Mouse (Mus musculus) bone marrow macrophage, adult 2 months (primary cell): Measurements from ENCODE around the gene Prpf8. TPM values are rescaled to one million over a fixed set of nuclear protein-coding genes. Genes with fewer than 3 reads are reported as not detected.

ENCODE experiments used
- H3K27ac ChIP-seq: 2 replicates; pipeline ENCODE4 v1.5.1; 2012; ENCODE audit warnings: low read depth, low read length; ENCODE audit not compliant: insufficient read depth
- H3K4me1 ChIP-seq: 2 replicates; pipeline ENCODE4 v1.6.1; 2012; ENCODE audit warnings: low read length; ENCODE audit not compliant: control insufficient read depth, insufficient read depth
- H3K4me3 ChIP-seq: 2 replicates; pipeline ENCODE4 v1.5.1; 2012; ENCODE audit warnings: mild to moderate bottlenecking, low read length, moderate library complexity; ENCODE audit not compliant: insufficient read depth
- CTCF ChIP-seq: IDR thresholded peaks from 2 replicates; pipeline ENCODE4 v1.5.1; 2012; ENCODE audit warnings: low read depth, mild to moderate bottlenecking, low read length, moderate library complexity
- POLR2A ChIP-seq: IDR thresholded peaks from 2 replicates; pipeline ENCODE4 v1.6.1; 2012; ENCODE audit warnings: mild to moderate bottlenecking, low read depth, low read length, borderline replicate concordance
- polyA plus RNA-seq: library from polyadenylated mRNA; stranded (reverse); fragments of >200 nt; gene quantifications from 2 replicates; pipeline ENCODE4 v1.2.4, GENCODE M21; 2012; ENCODE audit not compliant: missing spikeins, insufficient read depth, insufficient read length

Prpf8 gene
- polyA plus RNA-seq, 1 experiment: 65.7 TPM

DNA sequence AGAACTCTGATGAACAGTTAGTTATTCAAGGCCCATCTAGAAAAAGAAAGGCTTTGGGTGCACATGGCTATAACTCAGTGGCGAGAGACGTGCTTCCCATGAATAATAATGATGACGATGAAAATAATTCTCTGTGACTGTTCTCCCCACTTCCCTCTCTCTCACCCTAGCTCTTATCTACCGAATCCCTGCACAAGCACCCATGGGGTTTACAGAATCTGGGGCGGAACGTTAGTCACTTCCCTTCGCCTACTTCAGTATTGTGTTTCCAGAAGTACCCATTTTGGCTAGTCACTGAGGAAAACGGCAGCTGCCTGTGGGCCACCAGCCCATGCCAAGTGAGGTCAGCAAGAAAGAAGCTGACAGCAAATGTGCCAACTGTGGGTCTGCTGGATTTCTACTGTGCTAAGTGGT lies 28.0 kb upstream of the Prpf8 start:
- 0 out of 2 replicates have a peak overlapping the region, but pooled peaks have one; percentile 6 for H3K4me3 ChIP-seq
- no peak for TF ChIP-seq CTCF
- no peak for TF ChIP-seq POLR2A
- H3K4me1 ChIP-seq: peaks cover 57% of the 10 kb centered on the region
- H3K27ac ChIP-seq: peak overlapping the region; percentile 100

DNA sequence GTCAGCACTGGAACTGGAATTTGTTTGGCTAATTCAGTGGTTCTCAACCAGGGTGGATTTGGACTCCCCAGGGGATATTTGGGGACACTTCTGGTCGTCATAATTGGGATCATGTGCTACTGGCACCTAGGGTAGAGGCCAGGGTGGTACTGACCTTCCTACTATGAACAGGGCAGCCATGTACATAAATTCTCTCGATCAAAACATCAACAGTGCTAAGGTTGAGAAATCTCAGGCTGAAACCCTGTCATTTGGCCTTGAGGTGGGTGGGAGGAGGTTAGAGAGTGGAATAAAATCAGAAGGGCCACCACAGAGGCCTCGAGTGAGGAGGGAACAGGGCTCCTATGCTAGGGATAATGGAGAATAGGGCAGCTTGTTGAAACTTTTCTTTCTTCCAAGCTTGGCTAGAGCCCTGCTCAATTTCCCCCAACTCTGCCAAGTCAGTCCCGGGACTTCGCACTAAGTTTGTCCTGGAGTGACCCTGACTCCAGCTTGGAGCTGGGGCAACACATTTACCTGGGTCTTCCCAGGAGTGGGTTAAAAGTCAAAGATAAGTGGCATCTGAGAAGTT lies 27.4 kb upstream of the Prpf8 start:
- Histone ChIP-seq H3K4me1 (peaks cover 58% of the 10 kb centered on the region), H3K27ac (peak overlapping the region; percentile 100), H3K4me3 (no peak overlapping the region)
- no peak for TF ChIP-seq POLR2A
- no peak for TF ChIP-seq CTCF

DNA sequence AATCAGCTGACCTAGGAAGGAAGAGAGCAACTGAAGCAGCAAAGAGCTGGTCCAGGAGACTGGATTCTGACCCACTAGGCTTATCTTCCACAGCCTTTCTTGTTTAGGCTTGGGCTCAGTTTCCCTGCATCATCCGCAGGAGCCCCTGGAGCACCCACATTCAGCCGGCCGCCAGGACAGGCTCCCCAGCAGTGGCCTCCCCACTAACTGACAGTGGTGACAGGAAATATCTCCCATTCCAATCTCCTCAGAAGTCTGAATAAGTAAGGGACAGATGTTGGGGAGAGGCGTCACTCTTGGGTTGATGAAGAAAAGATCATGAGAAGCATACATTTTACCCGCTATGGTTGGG lies 26.9 kb upstream of the Prpf8 start:
- H3K4me1 ChIP-seq: peaks cover 60% of the 10 kb centered on the region
- peak overlapping the region; percentile 45 for H3K4me3 ChIP-seq
- TF ChIP-seq POLR2A (no peak), CTCF (no peak)

DNA sequence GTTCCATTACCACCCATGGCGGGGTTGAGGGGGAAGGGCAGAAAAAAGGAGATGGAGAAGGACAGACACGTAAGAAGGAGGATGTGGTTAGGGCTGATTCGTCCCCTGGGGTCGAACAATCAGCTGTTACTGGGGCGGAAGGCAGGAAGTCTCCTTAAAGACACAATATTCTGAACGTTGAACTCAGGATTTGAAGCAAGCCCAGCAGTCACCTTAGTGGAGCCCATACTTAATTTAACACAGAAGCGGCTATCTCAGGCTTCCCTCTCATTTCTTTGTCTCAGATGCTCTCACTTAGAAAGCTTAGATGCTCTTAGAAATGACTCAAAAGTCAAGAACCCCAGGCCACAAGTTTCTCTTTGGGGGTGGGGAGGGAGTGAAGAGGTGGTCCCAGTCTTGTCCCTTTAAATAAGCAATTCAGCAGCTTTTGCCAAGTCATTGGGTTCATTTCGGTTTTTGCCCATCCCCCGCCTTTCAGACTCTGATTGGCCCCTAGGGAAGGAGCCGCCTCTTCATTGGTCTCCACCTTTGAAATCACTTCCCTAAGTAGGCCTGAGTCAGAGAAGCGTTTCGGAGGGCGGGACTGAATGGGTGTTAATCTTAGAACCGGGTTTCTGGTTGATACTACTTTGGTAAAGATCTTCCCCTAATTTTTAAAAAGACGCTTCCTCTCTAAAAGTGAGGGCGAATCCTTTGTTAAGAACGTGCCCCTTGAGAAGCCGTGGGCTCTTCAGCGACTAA lies 26.3 kb upstream of the Prpf8 start:
- TF ChIP-seq POLR2A (no peak), CTCF (no peak)
- Histone ChIP-seq H3K4me1 (peaks cover 57% of the 10 kb centered on the region), H3K27ac (peak overlapping the region; percentile 100), H3K4me3 (peak overlapping the region; percentile 63)

More for the DNA sequence above, 26.9 kb upstream of the Prpf8 start:
- H3K27ac ChIP-seq: peak overlapping the region; percentile 100

DNA sequence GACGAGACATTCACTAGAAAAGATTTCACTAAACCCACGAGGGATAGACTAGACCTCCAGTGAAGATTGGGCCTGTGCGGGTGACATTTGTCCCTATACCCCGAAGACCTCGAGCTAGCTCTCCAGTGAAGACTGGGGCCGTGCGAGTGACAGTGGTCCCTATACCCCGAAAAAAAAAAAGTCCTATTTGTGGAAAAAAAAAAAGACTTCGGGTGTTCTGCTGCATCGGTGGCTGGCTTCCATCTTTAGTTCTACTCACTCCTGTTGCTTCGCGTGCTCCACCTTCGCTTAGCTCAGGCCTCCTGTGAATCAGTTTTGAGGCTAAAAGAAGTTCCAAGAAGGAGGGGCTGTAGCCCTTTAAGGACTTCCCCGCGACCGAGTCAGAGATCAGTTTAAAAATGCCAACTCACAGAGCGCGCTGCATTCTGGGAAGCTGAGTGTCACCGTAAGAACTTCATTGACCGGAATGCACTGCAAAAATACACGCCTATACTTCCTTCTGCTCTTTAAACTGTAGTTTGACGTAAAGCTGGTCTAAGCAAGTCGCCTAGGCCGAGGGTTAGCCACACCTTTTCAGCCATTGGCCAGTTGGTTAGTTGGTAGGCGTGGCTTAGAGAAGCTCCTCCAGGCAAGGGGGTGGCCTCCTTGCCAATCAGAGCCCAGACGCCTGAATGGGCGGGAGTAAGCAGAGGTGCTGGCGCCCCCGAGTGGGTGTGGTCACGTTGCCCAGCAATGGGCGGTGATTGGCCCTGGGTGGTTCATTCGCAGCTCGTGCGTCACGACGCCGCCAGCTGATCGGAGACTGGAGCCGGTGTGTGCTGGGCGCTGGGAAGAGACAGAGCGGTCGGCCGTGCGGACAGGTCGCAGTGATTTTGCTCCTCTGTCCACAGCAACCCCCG lies 25.5 kb upstream of the Prpf8 start, which contains the start of gene Tlcd2:
Gene Tlcd2, plus strand, starts transcription at position 872 of the 899 bp plus-strand sequence.
- peak within 1 kb of the TSS; percentile 100 for H3K27ac ChIP-seq
- H3K4me1 ChIP-seq: peaks cover 49% of the 10 kb centered on the region
- peak within 1 kb of the TSS; percentile 91 for H3K4me3 ChIP-seq
- TF ChIP-seq CTCF (peak; percentile 19; the same call in 1 of the 2 replicates), POLR2A (no peak; the same call in 1 of the 2 replicates)

DNA sequence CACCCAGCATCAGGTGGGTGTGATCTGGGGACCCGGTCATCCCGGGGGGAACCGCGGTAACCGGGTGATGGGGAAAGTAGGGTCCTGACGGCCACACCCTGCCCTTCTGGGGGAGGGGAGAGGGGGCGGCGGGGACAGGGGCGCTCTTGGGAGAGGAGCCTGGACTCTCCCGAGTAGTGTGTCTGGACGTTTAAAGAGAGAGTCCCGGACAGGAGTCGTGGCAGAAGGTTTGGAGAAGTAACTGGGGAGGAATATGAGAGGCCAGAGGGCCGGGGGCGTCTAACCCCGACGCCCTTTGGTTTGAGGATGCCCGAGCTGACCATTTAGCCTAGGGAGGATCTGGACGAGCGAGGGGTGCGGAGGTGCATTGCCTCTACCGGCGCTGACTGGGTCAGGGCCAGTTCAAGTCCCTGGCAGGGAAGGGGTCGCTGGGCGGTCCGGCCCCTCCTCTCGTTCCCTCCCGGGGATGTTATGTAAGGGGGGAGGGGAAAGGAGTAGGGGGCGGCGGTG lies 24.8 kb upstream of the Prpf8 start:
- peak overlapping the region; percentile 72 for H3K27ac ChIP-seq
- TF ChIP-seq CTCF (no peak), POLR2A (no peak)
- peak overlapping the region; percentile 91 for H3K4me3 ChIP-seq
- peaks cover 43% of the 10 kb centered on the region for H3K4me1 ChIP-seq

DNA sequence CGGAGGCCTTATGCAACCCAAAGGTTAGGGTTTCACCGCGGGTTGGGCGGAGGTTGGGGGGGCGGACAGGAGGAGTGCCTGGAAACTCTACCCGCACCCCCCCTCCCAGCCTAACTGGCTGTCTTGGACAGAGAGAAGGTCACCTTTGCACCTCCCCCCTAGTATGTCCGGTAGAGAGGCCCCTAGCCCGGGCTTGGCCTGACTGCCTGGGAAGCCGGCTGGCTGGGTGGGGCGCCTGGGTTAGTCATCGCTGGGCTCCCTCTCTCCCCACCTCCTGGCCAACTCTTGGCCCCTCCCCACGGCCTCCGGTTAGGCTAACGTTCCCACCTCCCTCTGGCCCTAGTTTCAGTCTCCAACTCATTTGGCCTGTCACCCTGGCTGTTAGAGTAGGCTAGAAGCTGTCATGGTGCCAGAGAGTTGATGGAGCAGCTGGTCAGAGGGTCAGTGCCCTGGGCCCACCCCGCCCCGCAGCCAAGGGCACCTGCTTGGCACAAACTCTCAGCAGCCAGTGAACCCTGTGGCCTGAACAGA lies 24.3 kb upstream of the Prpf8 start:
- TF ChIP-seq POLR2A (no peak), CTCF (no peak)
- H3K4me1 ChIP-seq: peaks cover 41% of the 10 kb centered on the region
- peak overlapping the region; percentile 72 for H3K27ac ChIP-seq
- peak overlapping the region; percentile 91 for H3K4me3 ChIP-seq

DNA sequence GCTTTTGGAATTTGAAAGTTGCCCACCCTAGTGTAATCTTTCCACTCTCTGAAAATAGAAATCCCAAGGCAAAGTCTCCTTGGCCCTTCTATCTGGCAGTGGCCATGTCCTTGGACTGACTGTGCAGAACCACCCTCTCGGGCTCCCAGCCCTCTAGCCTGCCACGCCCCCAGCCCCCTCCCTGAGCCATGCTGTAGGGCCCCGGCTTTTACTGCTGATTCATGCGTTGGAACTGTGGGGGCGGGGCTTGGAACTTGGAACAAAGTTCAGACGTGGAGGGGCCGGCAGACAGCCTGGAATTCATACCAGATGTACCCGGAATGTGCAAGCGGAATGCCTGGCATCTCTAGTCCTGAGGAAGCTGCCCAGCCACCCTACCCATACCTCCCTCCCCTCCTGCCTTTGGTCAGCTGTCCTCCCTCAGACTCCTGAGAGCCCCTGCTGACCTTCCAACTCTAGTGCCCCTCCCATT lies 23.7 kb upstream of the Prpf8 start:
- Histone ChIP-seq H3K27ac (peak overlapping the region; percentile 70), H3K4me3 (peak overlapping the region; percentile 91), H3K4me1 (peaks cover 35% of the 10 kb centered on the region)
- TF ChIP-seq POLR2A (no peak), CTCF (no peak)

DNA sequence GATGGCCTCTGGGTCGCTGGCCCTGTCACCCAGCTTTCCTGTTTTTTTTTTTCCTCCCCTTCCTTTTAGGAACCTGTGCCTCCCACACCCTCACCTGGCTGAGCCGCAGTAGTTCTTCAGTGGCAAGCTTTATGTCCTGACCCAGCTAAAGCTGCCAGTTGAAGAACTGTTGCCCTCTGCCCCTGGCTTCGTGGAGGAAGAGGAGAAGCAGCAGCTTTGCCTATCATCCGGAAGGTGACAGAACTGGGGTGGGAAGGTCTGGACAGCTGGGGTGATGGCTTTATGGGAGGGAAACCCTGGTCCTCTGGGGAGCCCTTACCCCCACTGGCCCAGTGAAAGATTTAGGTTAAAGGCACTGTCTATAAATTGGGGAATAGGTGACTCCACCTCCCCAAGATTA lies 23.0 kb upstream of the Prpf8 start:
- TF ChIP-seq CTCF (no peak), POLR2A (no peak)
- H3K4me1 ChIP-seq: peaks cover 30% of the 10 kb centered on the region
- peak overlapping the region; percentile 3; the same call in 1 of the 2 replicates for H3K4me3 ChIP-seq
- H3K27ac ChIP-seq: no peak overlapping the region

DNA sequence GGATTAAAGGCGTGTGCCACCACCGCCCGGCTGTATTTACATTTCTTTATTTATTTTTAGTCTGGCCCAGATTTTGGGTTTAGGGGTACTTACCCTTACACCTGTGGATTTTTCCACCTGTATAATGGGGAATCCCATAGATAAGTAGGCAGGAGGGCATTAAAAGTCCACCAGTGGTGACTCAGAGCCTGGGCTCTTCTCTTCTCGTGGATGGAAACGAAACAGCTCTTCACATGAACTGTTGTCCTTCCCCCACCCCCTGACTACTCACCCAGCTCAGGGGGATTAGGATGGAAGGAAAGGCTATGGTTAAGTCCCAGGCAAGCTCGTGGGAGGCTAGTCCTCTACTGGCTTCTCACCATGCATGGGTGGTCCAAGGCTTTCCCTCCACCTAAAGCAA lies 22.2 kb upstream of the Prpf8 start:
- TF ChIP-seq POLR2A (no peak), CTCF (no peak)
- H3K4me1 ChIP-seq: peaks cover 24% of the 10 kb centered on the region
- H3K27ac ChIP-seq: no peak overlapping the region
- H3K4me3 ChIP-seq: no peak overlapping the region
